Mouse (Mus musculus) hindbrain, embryonic 14.5 days (tissue): Measurements from ENCODE around the gene Pwwp2a. TPM values are rescaled to one million over a fixed set of nuclear protein-coding genes. Genes with fewer than 3 reads are reported as not detected.
A peak's percentile ranks its signal among the peaks of the same experiment; 100 is the strongest.

Experiments used
- ATAC-seq: fragments of 200-750 bp; cut with Nextera tagmentation; 2 replicates; pipeline ENCODE4 v1.8.0; 2017; ENCODE audit warnings: moderate number of reproducible peaks, mild to moderate bottlenecking, moderate TSS enrichment, moderate library complexity; ENCODE audit not compliant: low FRiP score
- DNase-seq: peaks from one replicate; pipeline ENCODE4 v3.0.0-alpha.2; 2015; ENCODE audit warnings: low spot score
- H3K27ac ChIP-seq: fragments of 300-500 bp; sonication (generic); 2 replicates; pipeline ENCODE4 v1.5.1; 2014; ENCODE audit warnings: mild to moderate bottlenecking, moderate library complexity
- H3K27me3 ChIP-seq: fragments of 300-500 bp; sonication (generic); 2 replicates; pipeline ENCODE4 v1.6.1; 2014; ENCODE audit warnings: mild to moderate bottlenecking, low read length, mixed read lengths; ENCODE audit not compliant: control insufficient read depth, insufficient read depth
- H3K36me3 ChIP-seq: fragments of 300-500 bp; sonication (generic); replicated peaks from 2 replicates; pipeline ENCODE4 v1.6.1; 2014; ENCODE audit not compliant: control insufficient read depth, insufficient read depth
- H3K4me1 ChIP-seq: fragments of 300-500 bp; sonication (generic); replicated peaks from 2 replicates; pipeline ENCODE4 v1.6.1; 2014; ENCODE audit warnings: antibody characterized with exemption, low read length, mixed read lengths; ENCODE audit not compliant: control insufficient read depth, insufficient read depth
- H3K4me2 ChIP-seq: fragments of 300-500 bp; sonication (generic); replicated peaks from 2 replicates; pipeline ENCODE4 v1.6.1; 2014; ENCODE audit warnings: mild to moderate bottlenecking, moderate library complexity
- H3K4me3 ChIP-seq: fragments of 300-500 bp; sonication (generic); replicated peaks from 2 replicates; pipeline ENCODE4 v1.5.1; 2014; ENCODE audit warnings: mild to moderate bottlenecking, low read length
- H3K9ac ChIP-seq: fragments of 300-500 bp; sonication (generic); 2 replicates; pipeline ENCODE4 v1.6.1; 2014
- H3K9me3 ChIP-seq: fragments of 300-500 bp; sonication (generic); 2 replicates; pipeline ENCODE4 v1.6.1; 2016; ENCODE audit warnings: low read length; ENCODE audit not compliant: control insufficient read depth
- WGBS: fragments of 180-500 bp; shearing (Covaris S2); extraction: QIAGEN DNeasy Blood & Tissue Kit; methylation state at CpG from one replicate; pipeline ENCODE4 v1.1.7; 2014; 5-methylcytosine and 5-hydroxymethylcytosine counted together
- polyA plus RNA-seq: library from polyadenylated mRNA; unstranded; fragments of >200 nt; fragmentation: Nextera tagmentation; extraction: Ambion mirVana; gene quantifications from 2 replicates; pipeline ENCODE4 v1.2.1, GENCODE M21; 2014

Pwwp2a gene
- polyA plus RNA-seq, 1 experiment from 2014 or later, result 42.1 TPM

DNA sequence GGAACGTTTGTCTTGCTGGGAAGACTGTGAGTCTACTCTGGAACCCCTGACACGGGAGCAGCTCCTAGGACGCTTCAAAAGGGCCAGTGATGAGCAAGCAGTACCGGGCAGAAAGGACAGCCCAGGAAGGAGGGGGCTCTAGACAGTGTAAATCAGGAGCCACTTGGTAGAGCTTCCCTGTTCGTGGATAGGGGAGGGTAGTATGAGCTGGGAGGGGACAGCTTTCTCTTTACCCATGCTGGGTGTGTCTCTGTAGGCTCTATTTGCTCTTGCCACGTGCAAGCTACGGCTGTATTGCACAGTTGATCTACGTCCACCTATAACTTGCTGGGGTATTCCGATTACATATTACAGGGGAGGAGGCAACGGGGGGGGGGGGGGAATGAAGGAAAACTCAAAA lies 25.3 kb upstream of the Pwwp2a start:
- H3K27ac ChIP-seq, result no peak overlapping the region
- no peaks in the 10 kb centered on the region for H3K36me3 ChIP-seq
- H3K4me2 ChIP-seq, result no peak overlapping the region
- 72% methylated on average over 10 of the region's 10 CpGs for WGBS
- ATAC-seq (no peak), DNase-seq (no peak)
- H3K4me1 ChIP-seq, result peaks cover 5% of the 10 kb centered on the region; the same call in 1 of the 2 replicates
- H3K9me3 ChIP-seq, result no peaks in the 10 kb centered on the region
- H3K4me3 ChIP-seq, result no peak overlapping the region
- no peak overlapping the region for H3K9ac ChIP-seq
- H3K27me3 ChIP-seq, result no peaks in the 10 kb centered on the region

- Histone ChIP-seq H3K9me3 (no peaks in the 10 kb centered on the region), H3K36me3 (no peaks in the 10 kb centered on the region), H3K4me2 (no peak overlapping the region), H3K4me3 (no peak overlapping the region), H3K27ac (no peak overlapping the region), H3K4me1 (peaks cover 3% of the 10 kb centered on the region; the same call in 1 of the 2 replicates), H3K9ac (no peak overlapping the region), H3K27me3 (no peaks in the 10 kb centered on the region)
- ATAC-seq (no peak), DNase-seq (no peak)
- 100% methylated on average over 1 of the region's 1 CpGs for WGBS
Observed at GRCm38 (mm10) chr11:43658010-43658409, 23.8 kb upstream of the Pwwp2a start.

DNA sequence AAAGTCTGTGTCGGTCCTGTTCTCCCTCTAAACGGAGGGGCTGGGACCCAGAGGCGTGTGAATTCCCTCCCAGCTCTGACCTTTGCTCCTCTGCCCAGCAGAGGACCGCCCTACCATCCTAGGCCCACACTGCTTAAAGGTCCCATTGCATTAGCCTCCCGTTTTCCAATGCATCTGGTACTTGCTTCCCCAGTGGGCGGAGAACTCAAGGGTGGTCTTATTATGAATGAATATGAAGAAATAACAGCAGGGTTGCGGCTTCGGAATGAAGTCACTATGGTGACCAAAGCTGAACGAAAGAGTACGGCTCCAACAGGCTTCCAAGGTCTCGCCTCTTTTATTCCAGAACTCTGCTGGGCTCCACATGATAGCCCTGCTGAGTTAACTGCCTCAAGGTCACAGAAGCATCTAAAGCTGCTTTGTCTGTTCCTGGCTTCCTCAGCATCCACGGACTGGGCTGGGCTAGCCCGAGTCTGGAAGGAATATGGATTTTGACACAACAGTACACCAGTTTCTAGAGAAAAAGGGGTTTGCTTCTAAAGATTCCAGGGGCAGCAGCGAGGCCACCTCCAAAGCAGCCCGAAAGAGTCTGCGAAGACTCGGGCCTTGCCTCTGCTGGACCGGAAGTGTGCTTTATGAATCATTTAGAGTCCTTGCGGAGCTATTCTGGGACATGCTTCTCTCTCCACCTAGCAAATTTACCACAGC lies 14.6 kb upstream of the Pwwp2a start:
- H3K27me3 ChIP-seq, result no peaks in the 10 kb centered on the region
- no peaks in the 10 kb centered on the region for H3K36me3 ChIP-seq
- 0 out of 2 replicates have a peak overlapping the region, but pooled peaks have one; percentile 18 for H3K27ac ChIP-seq
- H3K9ac ChIP-seq, result no peak overlapping the region
- H3K4me2 ChIP-seq, result no peak overlapping the region
- DNase-seq, result peak; percentile 45
- no peaks in the 10 kb centered on the region for H3K9me3 ChIP-seq
- H3K4me1 ChIP-seq, result no peaks in the 10 kb centered on the region
- ATAC-seq, result peak; percentile 80
- WGBS, result 33% methylated on average over 19 of the region's 19 CpGs
- H3K4me3 ChIP-seq, result no peak overlapping the region

DNA sequence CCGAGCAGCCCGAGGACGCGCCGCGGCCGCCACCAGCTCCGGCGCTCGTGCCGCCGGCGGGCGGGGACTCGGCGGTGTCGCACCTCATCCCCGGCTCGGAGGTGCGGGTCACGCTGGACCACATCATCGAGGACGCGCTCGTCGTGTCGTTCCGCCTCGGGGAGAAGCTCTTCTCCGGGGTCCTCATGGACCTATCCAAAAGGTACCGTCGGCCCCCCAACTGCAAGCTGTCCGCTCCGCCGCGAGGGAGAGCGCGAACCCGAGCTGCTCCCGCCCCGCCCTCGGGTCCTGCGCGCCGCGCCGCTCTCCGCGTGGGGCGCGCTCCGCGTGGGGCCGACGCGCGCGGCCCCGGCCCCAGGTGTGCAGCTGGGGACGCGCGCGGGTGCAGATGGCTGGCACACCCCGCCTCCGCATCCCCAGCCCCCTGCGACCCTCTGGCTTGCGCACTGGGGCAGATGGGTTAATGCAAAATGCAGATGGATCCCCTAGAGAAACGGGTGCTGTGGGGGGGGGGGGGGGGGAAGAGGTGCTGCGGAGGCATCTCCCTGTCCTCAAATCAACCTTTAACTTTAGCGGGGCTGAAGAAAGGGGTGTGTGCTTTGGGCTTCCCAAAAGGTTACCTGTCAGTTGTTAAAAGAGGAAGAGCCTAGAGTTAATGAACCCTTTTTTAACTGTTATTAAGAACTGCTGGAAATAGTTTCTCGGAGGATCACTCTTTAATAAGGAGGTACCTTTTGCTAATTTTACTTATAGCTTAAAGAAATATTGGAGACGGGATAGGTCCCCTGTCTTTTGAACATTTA lies 818 bp downstream of the Pwwp2a start:
- ATAC-seq (peak; percentile 22), DNase-seq (peak; percentile 74)
- H3K9ac ChIP-seq, result peak overlapping the region; percentile 96

GRCm38 (mm10) chr11:43688850-43689249 lies 7.1 kb downstream of the Pwwp2a start:
- Histone ChIP-seq H3K9ac (no peak overlapping the region), H3K9me3 (no peaks in the 10 kb centered on the region), H3K27me3 (no peaks in the 10 kb centered on the region), H3K4me1 (peaks cover 12% of the 10 kb centered on the region), H3K36me3 (peaks cover 80% of the 10 kb centered on the region), H3K4me3 (no peak overlapping the region), H3K4me2 (no peak overlapping the region), H3K27ac (no peak overlapping the region)
- DNase-seq, result no peak
- WGBS, result 65% methylated on average over 1 of the region's 1 CpGs
- no peak for ATAC-seq

More for the DNA sequence above, 818 bp downstream of the Pwwp2a start:
- 2% methylated on average over 50 of the region's 72 CpGs for WGBS
- Histone ChIP-seq H3K4me1 (peaks cover 25% of the 10 kb centered on the region), H3K27me3 (no peaks in the 10 kb centered on the region), H3K27ac (peak overlapping the region; percentile 97), H3K4me3 (peak overlapping the region; percentile 94), H3K36me3 (peaks cover 31% of the 10 kb centered on the region), H3K9me3 (no peaks in the 10 kb centered on the region), H3K4me2 (peak overlapping the region; percentile 73)

- Histone ChIP-seq H3K9ac (no peak overlapping the region), H3K4me1 (no peaks in the 10 kb centered on the region), H3K36me3 (peaks cover 63% of the 10 kb centered on the region), H3K4me2 (no peak overlapping the region), H3K27ac (no peak overlapping the region), H3K4me3 (no peak overlapping the region), H3K27me3 (no peaks in the 10 kb centered on the region), H3K9me3 (no peaks in the 10 kb centered on the region)
- no peak for ATAC-seq
- 77% methylated on average over 4 of the region's 4 CpGs for WGBS
- no peak for DNase-seq
Observed at GRCm38 (mm10) chr11:43696623-43697022, 14.8 kb downstream of the Pwwp2a start.

DNA sequence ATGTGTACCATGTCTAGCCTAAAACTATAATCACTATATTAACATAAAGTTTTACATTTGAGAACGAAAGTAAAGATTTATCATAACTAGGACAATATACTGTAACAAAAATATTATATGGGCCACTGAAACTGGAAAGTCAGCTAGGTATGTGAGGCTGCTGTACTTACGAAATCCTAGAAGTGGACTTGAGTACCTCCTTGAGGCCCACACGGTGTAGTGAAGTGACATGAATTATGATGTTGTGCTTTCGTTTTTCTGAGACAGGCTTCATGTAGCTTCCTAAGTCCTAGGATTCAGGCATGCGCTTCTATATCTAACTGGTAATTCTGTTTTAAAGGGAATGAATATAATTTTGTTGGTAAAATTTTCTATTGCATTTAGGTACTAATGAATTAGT lies 16.8 kb downstream of the Pwwp2a start:
- no peak overlapping the region for H3K4me3 ChIP-seq
- no peak overlapping the region for H3K27ac ChIP-seq
- no peaks in the 10 kb centered on the region for H3K27me3 ChIP-seq
- DNase-seq (no peak), ATAC-seq (no peak)
- H3K36me3 ChIP-seq, result peaks cover 48% of the 10 kb centered on the region
- H3K9me3 ChIP-seq, result no peaks in the 10 kb centered on the region
- 93% methylated on average over 5 of the region's 5 CpGs for WGBS
- H3K4me1 ChIP-seq, result no peaks in the 10 kb centered on the region
- H3K9ac ChIP-seq, result no peak overlapping the region
- no peak overlapping the region for H3K4me2 ChIP-seq

- peaks cover 46% of the 10 kb centered on the region for H3K36me3 ChIP-seq
- WGBS, result 95% methylated on average over 3 of the region's 3 CpGs
- no peak for ATAC-seq
Observed at GRCm38 (mm10) chr11:43700291-43700690, 18.5 kb downstream of the Pwwp2a start.

GRCm38 (mm10) chr11:43703552-43703951 lies 21.8 kb downstream of the Pwwp2a start:
- Histone ChIP-seq H3K36me3 (peaks cover 47% of the 10 kb centered on the region), H3K4me1 (no peaks in the 10 kb centered on the region), H3K4me2 (no peak overlapping the region), H3K9ac (no peak overlapping the region), H3K27ac (no peak overlapping the region), H3K9me3 (no peaks in the 10 kb centered on the region), H3K4me3 (no peak overlapping the region), H3K27me3 (no peaks in the 10 kb centered on the region)
- 92% methylated on average over 1 of the region's 1 CpGs for WGBS
- DNase-seq (no peak), ATAC-seq (no peak)

More at GRCm38 (mm10) chr11:43700291-43700690, 18.5 kb downstream of the Pwwp2a start:
- H3K4me3 ChIP-seq, result no peak overlapping the region
- no peaks in the 10 kb centered on the region for H3K9me3 ChIP-seq
- no peaks in the 10 kb centered on the region for H3K4me1 ChIP-seq
- no peak for DNase-seq
- no peak overlapping the region for H3K27ac ChIP-seq
- no peak overlapping the region for H3K9ac ChIP-seq
- no peak overlapping the region for H3K4me2 ChIP-seq
- no peaks in the 10 kb centered on the region for H3K27me3 ChIP-seq
